Mouse (Mus musculus): ENCODE data around the gene Ccz1.
"Not testable (repeated sequence)": the region's sequence is repeated elsewhere in the genome, so short reads cannot be mapped to it uniquely, and the experiment has no call there.

Gene Ccz1

DNA sequence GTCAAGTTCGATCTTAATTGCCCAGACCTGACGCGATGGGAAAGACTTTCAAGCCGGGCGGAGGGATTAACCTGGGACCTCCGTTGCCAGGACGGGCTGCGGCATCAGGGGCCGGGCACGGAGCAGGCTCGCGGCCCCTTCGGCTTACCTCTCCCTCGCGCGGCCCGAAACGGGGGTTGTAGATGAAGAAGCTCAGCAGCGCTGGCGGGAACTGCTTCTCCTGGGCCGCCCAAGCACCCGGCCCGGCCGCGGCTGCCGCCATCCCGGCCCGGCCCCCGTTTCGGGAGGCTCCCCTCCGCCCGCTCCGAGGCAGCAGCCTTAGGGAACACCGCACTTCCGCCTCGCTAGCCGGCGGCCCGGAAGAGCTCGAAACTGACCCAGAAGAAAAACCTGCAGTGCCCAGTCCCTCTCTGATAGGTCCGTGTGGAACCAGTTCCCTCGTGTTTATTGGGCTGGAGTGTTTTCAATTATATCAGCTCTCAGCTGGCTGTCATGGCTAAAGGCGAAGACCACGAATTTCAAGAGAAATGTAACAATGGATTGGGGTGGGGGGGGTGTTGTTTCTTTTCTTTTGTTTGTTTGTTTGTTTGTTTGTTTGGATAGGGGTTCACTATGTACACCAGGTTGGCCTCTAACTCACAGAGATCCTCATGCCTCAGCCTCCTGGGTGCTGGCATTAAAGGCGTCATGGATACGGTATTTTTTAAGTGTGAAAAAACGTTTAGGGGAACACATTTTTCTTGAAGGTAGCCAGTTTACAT lies at the start of gene Ccz1:
Gene Ccz1, minus strand, starts transcription at position 327 of the 761 bp plus-strand sequence.
- peak; percentile 82 for DNase-seq (ENCODE audit: low spot score)

- DNase-seq (ENCODE audit: low spot score): no peak
Observed at GRCm38 (mm10) chr5:144064093-144064492, 49.4 kb upstream of the Ccz1 start.

DNA sequence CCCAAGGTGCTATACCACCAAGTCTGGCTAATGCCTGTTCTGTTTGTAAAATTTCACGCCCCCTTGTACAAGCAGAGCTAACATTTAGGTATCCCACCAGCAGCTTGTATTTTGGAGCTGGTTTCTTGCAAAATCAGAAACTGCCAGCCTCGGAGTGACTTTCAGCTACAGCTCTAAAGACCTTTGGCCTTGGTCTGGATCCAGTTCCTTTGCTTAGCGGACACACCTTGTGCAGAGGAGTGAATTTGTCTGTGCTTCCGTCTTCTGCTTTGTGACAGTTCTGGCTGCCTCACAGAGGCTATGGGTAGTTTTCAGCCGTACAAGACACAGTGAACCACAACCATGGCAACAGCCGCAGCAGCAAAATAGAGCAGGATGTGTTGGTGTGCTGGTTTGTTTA lies 39.7 kb upstream of the Ccz1 start:
- no peak for DNase-seq (ENCODE audit: low spot score)

GRCm38 (mm10) chr5:144053450-144053849 lies 38.8 kb upstream of the Ccz1 start:
- DNase-seq (ENCODE audit: low spot score): no peak

DNA sequence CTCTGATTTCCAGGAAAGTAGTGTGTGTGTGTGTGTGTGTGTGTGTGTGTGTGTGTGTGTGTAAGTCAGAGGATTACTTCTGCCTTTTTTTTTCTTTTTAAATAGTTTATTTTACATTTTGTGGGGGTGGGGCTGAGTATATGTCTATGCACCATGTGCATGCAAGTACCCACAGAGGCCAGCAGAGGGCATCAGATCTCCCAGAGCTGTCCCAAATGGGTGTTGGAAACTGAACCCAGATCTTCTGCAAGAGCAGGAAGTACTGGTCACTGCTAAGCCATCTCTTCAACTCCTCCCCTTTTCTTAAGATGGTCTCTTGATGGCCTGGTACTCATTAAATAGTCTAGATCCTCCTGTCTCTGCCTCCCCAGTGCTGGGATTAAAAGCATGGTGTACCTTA lies 36.6 kb upstream of the Ccz1 start:
- no peak for DNase-seq (ENCODE audit: low spot score)

GRCm38 (mm10) chr5:144049881-144050280 lies 35.2 kb upstream of the Ccz1 start:
- no peak for DNase-seq (ENCODE audit: low spot score)

DNA sequence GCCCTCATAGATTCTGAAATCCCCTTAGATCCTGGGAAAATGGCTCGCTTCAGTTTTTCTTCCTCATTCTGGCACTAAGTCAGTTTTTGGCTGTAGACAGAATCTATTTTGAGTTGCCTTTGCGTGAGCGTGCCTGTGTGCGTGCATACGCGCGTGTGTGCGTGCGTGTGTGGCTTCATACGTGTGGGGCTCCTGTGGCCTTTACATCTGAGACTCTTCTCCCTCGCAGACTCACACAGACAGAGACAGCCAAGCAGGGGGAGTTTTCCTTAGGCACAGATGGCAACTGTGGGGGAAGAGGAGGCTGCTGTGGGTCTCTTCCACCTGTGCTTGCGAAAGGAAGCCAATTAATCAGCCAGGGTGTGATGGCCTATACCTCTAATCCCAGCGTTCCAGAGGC lies 32.6 kb upstream of the Ccz1 start:
- DNase-seq (ENCODE audit: low spot score): no peak

DNA sequence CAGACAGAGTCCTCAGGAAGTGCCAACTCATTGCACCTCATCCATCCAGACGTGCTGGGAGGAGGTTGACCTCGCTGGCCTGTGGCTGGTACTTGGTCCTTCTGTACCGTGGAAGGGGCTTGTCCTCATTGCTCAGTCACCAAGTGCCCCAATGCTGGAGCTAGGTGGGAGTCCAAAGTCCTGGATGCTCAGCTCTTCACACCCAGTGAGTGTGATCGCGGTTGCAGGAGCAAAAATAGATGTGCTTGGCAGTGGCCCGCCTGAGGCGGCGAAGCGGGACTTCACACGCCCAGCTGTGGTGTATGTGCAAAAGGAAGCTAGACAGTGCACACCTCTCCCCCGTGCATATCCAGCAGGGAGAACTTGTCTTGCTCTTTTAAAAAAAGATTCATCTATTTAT lies 28.5 kb upstream of the Ccz1 start:
- DNase-seq (ENCODE audit: low spot score): no peak

- peak; percentile 75 for DNase-seq (ENCODE audit: low spot score)
Observed at GRCm38 (mm10) chr5:144040720-144041364, 26.2 kb upstream of the Ccz1 start.

DNA sequence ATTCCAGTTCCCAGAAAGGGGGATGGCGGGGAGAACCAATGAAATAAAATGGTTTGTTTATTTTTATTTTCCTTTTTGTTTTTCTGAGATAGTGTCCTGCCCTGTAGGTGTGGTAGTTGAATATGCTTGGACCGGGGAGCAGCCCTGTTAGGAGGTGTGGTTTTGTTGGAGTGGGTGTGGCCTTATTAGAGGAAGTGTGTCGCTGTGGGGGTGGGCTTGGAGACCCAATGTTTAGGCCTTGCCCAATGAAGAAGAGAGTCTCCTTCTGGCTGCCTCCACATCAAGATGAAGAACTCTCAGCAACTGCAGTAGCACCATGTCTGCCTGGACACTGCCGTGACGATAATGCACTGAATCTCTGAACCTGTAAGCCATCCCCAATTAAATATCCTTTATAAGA lies 25.2 kb upstream of the Ccz1 start:
- DNase-seq (ENCODE audit: low spot score): no peak

DNA sequence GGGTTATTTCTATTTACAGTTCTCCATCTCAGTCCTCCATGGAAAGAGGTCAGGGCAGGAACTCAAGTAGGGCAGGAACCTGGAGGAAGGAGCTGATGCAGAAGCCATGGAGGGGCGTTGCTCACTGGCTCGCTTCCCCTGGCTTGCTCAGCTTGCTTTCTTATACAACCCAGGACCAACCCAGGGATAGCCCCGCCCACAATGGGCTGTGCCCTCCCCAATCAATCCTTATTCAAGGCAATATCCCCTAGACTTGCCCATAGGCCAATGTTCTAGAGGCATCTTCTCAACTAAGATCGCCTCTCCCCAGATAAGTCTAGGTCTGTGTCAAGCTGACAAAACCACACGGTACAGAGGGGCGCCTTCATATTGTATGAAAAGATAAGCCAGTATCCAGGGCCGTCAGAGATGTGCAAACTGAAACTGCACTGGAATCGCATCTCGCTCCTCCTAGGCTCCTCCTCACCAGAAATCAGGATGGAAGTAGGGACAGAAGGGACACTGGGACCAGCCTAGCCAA lies 24.5 kb upstream of the Ccz1 start:
- DNase-seq (ENCODE audit: low spot score): no peak

GRCm38 (mm10) chr5:144036952-144037351 lies 22.3 kb upstream of the Ccz1 start:
- DNase-seq (ENCODE audit: low spot score): no peak

- DNase-seq (ENCODE audit: low spot score): no peak
Observed at GRCm38 (mm10) chr5:144034567-144034966, 19.9 kb upstream of the Ccz1 start.

- peak; percentile 7 for DNase-seq (ENCODE audit: low spot score)
Observed at GRCm38 (mm10) chr5:144032491-144032890, 17.8 kb upstream of the Ccz1 start.

GRCm38 (mm10) chr5:144026620-144027263 lies 12.1 kb upstream of the Ccz1 start, which contains the start of gene Ocm:
Ocm (minus strand) TSS chr5:144026670.
- DNase-seq (ENCODE audit: low spot score): no peak

- DNase-seq (ENCODE audit: low spot score): no peak
Observed at GRCm38 (mm10) chr5:144015845-144016244, 1.2 kb upstream of the Ccz1 start.

DNA sequence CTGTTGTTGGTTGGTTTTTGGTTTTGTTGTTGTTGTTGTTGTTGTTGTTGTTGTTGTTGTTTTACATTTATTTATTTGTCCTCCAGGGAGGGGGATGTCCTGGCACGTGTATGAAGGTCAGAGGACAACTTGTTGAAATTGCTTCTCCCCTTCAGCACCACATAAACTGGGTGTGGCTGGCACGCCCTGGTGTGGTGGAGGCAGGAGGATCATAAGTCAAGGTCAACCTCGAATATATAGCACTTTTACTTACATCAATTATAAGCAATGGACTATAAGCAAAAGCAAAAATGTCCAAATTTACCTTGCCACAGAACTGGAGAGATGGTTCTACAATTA lies 604 bp upstream of the Ccz1 start:
- DNase-seq (ENCODE audit: low spot score): no peak

- not testable (repeated sequence) for DNase-seq (ENCODE audit: low spot score)
Observed at GRCm38 (mm10) chr5:144013366-144014134, 1.1 kb downstream of the Ccz1 start.

- DNase-seq (ENCODE audit: low spot score): no peak
Observed at GRCm38 (mm10) chr5:144002461-144003192, 12.1 kb downstream of the Ccz1 start.

- no peak for DNase-seq (ENCODE audit: low spot score)
Observed at GRCm38 (mm10) chr5:143999409-143999808, 15.3 kb downstream of the Ccz1 start.

DNA sequence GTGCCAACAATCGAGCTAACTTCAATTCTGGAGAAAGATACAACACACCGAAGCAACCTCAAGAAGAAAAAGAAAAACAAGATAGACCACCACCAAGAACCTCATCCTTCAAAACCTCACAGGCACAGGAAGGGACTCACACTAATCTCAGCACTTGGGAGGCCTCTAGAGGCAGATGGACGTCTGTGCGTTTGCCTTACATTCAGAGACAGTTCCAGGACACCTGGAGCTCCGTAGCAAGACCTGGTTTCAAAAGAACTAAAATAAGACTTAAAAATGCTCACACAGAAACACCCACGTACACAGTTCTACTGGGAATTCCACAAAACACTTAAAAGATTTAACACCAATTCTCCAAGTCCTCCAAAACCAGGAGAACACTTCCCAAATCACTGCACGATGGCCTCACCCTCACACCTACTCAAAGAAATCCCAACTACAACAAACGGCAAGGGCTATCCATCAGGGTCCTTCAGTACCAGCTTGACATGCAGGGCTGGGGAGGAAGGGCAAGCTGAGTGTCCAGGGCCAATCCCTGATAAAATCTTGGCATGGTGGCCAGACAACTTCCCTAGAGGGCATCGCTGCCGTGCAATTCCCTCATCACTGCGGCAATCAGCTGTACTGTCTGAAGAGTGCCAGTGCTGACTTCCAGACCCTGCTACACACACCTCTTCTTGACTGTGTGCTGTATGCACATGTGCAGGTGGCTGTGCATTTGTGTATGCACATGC lies 19.9 kb downstream of the Ccz1 start:
- DNase-seq (ENCODE audit: low spot score): no peak

Data from lung, postnatal 25 days (tissue).